Mouse (Mus musculus) lung, postnatal 0 days (tissue): ENCODE results near the gene Ppard.

Source experiments
- CTCF ChIP-seq: IDR thresholded peaks from 2 replicates; pipeline ENCODE4 v1.5.1; 2016; ENCODE audit warnings: antibody characterized with exemption, mild to moderate bottlenecking
- EP300 ChIP-seq: IDR thresholded peaks from 2 replicates; pipeline ENCODE4 v1.6.1; 2016; ENCODE audit warnings: antibody characterized with exemption, mild to moderate bottlenecking, control low read depth

GRCm38 (mm10) chr17:28279236-28279635, 46.7 kb downstream of the Ppard start:
- TF ChIP-seq CTCF (no peak), EP300 (no peak)
